Comparison of ENCODE assay signal across 9 mouse cellular contexts in genomic region chr19:18420381-18420785, GRCm38 (mm10).
A peak's percentile ranks its signal among the peaks of the same experiment; 100 is the strongest.
DNase-seq lines count a peak whose midpoint lies in the region; ATAC-seq lines count a peak whose summit lies in the region.
"Had no signal": no experiment of that assay in that cellular context is flagged by ENCODE, and none has a peak within 500 bp of the region (broad histone marks: within the 10 kb centered on the region; RNA-seq: fewer than 3 reads in every experiment).

No protein-coding gene starts in this region.

- ATAC-seq in embryonic facial prominence, embryonic 12.5 days (ENCODE audit: insufficient number of reproducible peaks, insufficient read depth, low FRiP score, low TSS enrichment): peak; percentile 60; the same call in 1 of the 2 replicates
- ATAC-seq in forebrain, embryonic 14.5 days: no peak

- DNase-seq in 3134 (ENCODE audit: extremely low read depth, insufficient read length, low spot score): peak; percentile 5
- peak; percentile 72 for DNase-seq in adrenal gland, adult 8-10 months
- peak; percentile 68 for DNase-seq in limb, embryonic 10.5 days (ENCODE audit: low spot score)
- no peak for DNase-seq in c-Kit-positive CD71-positive TER-119-positive erythroid progenitor cells, embryonic 14.5 days (ENCODE audit: low spot score)
- no peak for DNase-seq in forebrain, embryonic 14.5 days (ENCODE audit: low spot score)
- no peak for DNase-seq in thymus, postnatal 36 days

- no peak overlapping the region for H3K27ac ChIP-seq in embryonic facial prominence, embryonic 12.5 days
- H3K27ac ChIP-seq in limb, embryonic 10.5 days: peak overlapping the region; percentile 19; the same call in 1 of the 2 replicates
- no peak overlapping the region for H3K27ac ChIP-seq in forebrain, embryonic 14.5 days (ENCODE audit: low read depth, low read length)
- H3K27ac ChIP-seq: heart, embryonic 13.5 days had no signal

- H3K36me3 ChIP-seq in embryonic facial prominence, embryonic 12.5 days: no peaks in the 10 kb centered on the region
- no peaks in the 10 kb centered on the region for H3K36me3 ChIP-seq in limb, embryonic 10.5 days
- H3K36me3 ChIP-seq in forebrain, embryonic 14.5 days (ENCODE audit: control insufficient read depth, insufficient read depth, low read length): no peaks in the 10 kb centered on the region
- H3K36me3 ChIP-seq: heart, embryonic 13.5 days had no signal

- H3K9ac ChIP-seq in embryonic facial prominence, embryonic 12.5 days: no peak overlapping the region
- H3K9ac ChIP-seq in forebrain, embryonic 14.5 days (ENCODE audit: low read length): no peak overlapping the region
- H3K9ac ChIP-seq: heart, embryonic 13.5 days had no signal

- H3K27me3 ChIP-seq in embryonic facial prominence, embryonic 12.5 days: no peaks in the 10 kb centered on the region
- H3K27me3 ChIP-seq in limb, embryonic 10.5 days (ENCODE audit: low read depth, poor library complexity, severe bottlenecking): no peaks in the 10 kb centered on the region
- H3K27me3 ChIP-seq in forebrain, embryonic 14.5 days (replicated peaks; ENCODE audit: control insufficient read depth, insufficient read depth, low read length): no peaks in the 10 kb centered on the region
- H3K27me3 ChIP-seq: heart, embryonic 13.5 days; megakaryocyte, embryonic 14.5 days had no signal

- H3K4me3 ChIP-seq in embryonic facial prominence, embryonic 12.5 days: no peak overlapping the region
- no peak overlapping the region for H3K4me3 ChIP-seq in limb, embryonic 10.5 days
- no peak overlapping the region for H3K4me3 ChIP-seq in forebrain, embryonic 14.5 days (ENCODE audit: low read depth, low read length)
- H3K4me3 ChIP-seq: heart, embryonic 13.5 days; megakaryocyte, embryonic 14.5 days had no signal

- no peak overlapping the region for H3K4me2 ChIP-seq in embryonic facial prominence, embryonic 12.5 days (replicated peaks)
- H3K4me2 ChIP-seq in forebrain, embryonic 14.5 days (ENCODE audit: low read length): no peak overlapping the region
- H3K4me2 ChIP-seq: heart, embryonic 13.5 days had no signal

- WGBS in embryonic facial prominence, embryonic 12.5 days: 27% methylated on average over 9 of the region's 9 CpGs
- WGBS in limb, embryonic 10.5 days: 27% methylated on average over 9 of the region's 9 CpGs
- 85% methylated on average over 9 of the region's 9 CpGs for WGBS in forebrain, embryonic 14.5 days

- H3K4me1 ChIP-seq in embryonic facial prominence, embryonic 12.5 days: peaks cover 6% of the 10 kb centered on the region; the same call in 1 of the 2 replicates
- peaks cover 8% of the 10 kb centered on the region for H3K4me1 ChIP-seq in limb, embryonic 10.5 days
- no peaks in the 10 kb centered on the region for H3K4me1 ChIP-seq in forebrain, embryonic 14.5 days (ENCODE audit: control insufficient read depth, insufficient read depth, low read length)
- H3K4me1 ChIP-seq: heart, embryonic 13.5 days; megakaryocyte, embryonic 14.5 days had no signal

- no peaks in the 10 kb centered on the region for H3K9me3 ChIP-seq in embryonic facial prominence, embryonic 12.5 days
- no peaks in the 10 kb centered on the region for H3K9me3 ChIP-seq in limb, embryonic 10.5 days (replicated peaks)
- H3K9me3 ChIP-seq in forebrain, embryonic 14.5 days (replicated peaks; ENCODE audit: control insufficient read depth, low read length): no peaks in the 10 kb centered on the region
- H3K9me3 ChIP-seq: heart, embryonic 13.5 days; megakaryocyte, embryonic 14.5 days had no signal

Comparison
In these comparisons a context has a peak if more than half of its experiments do, and no peak if none do; other contexts are left out.
1. DNase-seq: peak in 3134 (single experiment), adrenal gland, adult 8-10 months (single experiment) and limb, embryonic 10.5 days (single experiment); none in c-Kit-positive CD71-positive TER-119-positive erythroid progenitor cells, embryonic 14.5 days (single experiment), forebrain, embryonic 14.5 days (single experiment) and thymus, postnatal 36 days (0 of 2).